Mouse (Mus musculus) cortical plate, adult 2 months (tissue): ENCODE measurements at regions not wholly inside any gene's neighbourhood (a gene's known extent, or its start where the extent isn't known, plus 50 kb on each side); places are given as distances from the start of the nearest gene placed in this dataset.

Experiments
- H3K27ac ChIP-seq: fragments of 200-500 bp; 2 replicates; pipeline ENCODE4 v1.5.1; 2012; ENCODE audit warnings: low read length, control low read depth, inconsistent platforms; ENCODE audit not compliant: insufficient read depth
- H3K4me1 ChIP-seq: fragments of 200-500 bp; 2 replicates; pipeline ENCODE4 v1.6.1; 2011; ENCODE audit warnings: low read length; ENCODE audit not compliant: control insufficient read depth, insufficient read depth
- H3K4me3 ChIP-seq: fragments of 200-500 bp; 2 replicates; pipeline ENCODE4 v1.5.1; 2011; ENCODE audit warnings: mild to moderate bottlenecking, low read length, control low read depth; ENCODE audit not compliant: insufficient read depth
- CTCF ChIP-seq: fragments of 200-500 bp; IDR thresholded peaks from 2 replicates; pipeline ENCODE4 v1.5.1; 2011; ENCODE audit warnings: mild to moderate bottlenecking, control low read depth, low read length; ENCODE audit not compliant: insufficient read depth; ENCODE audit errors: extremely low read depth
- POLR2A ChIP-seq: fragments of 200-500 bp; IDR thresholded peaks from 2 replicates; pipeline ENCODE4 v1.6.1; 2011; ENCODE audit warnings: mild to moderate bottlenecking, low read length, control low read depth; ENCODE audit not compliant: insufficient read depth; ENCODE audit errors: extremely low read depth

DNA sequence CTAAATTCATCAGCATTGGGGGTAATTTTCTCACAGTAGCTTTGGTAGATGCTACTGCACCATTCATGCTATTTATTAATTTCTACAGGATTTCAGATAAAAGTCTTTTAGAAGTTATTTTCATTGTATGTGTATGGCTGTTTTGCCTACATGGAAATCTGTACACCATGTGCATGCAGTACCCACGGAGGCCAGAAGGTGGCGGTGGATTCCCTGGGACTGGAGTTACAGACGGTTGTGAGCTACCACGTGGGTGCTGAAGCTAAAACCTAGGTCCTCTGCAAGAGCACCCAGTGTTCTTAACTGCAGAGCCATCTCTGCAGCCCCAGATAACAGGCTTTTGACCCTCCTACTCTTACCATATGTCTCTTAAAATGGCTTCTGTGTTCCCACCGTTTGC, 176.7 kb upstream of the Fam19a5 start:
- TF ChIP-seq CTCF: 0 out of 2 replicates have a peak, but pooled peaks have one; percentile 3
- TF ChIP-seq POLR2A: no peak
- no peak overlapping the region for H3K4me3 ChIP-seq
- H3K27ac ChIP-seq: no peak overlapping the region
- no peaks in the 10 kb centered on the region for H3K4me1 ChIP-seq

DNA sequence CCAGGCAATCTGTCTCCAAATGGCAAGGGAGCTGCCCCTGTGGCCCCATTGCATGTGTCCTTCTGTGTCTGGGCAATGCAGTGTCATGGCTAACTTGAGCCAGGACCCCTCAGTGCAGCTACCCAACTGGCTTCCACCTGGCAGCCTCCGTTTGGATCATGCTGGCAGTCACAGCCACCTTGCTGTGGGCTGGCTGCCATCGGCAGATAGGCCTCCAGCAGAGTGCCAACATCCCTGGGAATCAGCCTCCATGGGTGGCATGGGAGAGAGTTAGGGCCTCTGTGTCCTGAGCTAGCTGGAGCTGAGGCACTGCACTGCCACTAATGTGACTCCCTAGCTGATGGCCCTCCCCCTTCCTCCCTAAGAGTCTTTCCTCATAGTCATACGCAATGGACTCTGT, 174.7 kb upstream of the Fam19a5 start:
- Histone ChIP-seq H3K4me3 (no peak overlapping the region), H3K4me1 (no peaks in the 10 kb centered on the region), H3K27ac (no peak overlapping the region)
- no peak for TF ChIP-seq CTCF
- TF ChIP-seq POLR2A: no peak

DNA sequence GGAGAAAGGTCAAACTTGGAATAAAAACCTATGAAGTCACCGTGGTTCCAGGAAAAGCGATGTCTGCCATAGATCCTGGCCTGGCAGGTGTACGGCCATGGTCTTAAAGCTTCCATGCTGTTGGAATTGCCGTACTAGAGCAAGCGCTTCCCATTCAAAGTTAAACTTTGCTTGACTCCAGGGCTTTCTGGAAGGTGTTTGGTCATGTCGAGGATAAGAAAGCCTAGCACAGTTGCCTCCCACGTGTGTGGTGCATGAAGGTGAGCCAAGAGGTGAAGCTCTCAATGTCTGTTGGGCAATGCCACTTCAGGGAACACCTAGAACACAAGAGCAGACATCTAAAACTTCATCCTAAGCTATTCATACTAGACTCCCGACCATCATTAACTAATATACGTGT, 174.3 kb upstream of the Fam19a5 start:
- Histone ChIP-seq H3K4me3 (no peak overlapping the region), H3K4me1 (no peaks in the 10 kb centered on the region), H3K27ac (no peak overlapping the region)
- no peak for TF ChIP-seq CTCF
- no peak for TF ChIP-seq POLR2A

DNA sequence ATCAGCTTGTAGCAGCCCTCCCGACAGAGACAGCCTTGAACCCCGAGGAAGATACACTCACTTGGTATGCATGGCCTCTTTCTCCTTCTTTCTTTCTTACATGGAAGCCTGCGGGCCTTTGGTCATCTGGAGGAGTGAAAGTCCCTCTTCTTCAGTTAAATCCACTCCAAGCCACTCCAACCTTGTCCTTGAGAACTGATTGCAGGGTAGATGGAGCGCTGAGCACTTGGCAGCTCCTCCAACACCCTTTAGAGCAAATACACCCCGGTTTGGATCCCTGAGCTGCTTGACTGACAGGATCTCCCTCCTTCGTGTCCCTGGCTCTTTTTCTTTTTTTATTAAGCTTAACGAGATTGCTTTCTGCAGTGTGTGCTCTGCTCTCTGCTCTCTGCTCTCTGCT, 173.3 kb upstream of the Fam19a5 start:
- Histone ChIP-seq H3K27ac (no peak overlapping the region), H3K4me1 (no peaks in the 10 kb centered on the region), H3K4me3 (no peak overlapping the region)
- TF ChIP-seq CTCF: no peak
- TF ChIP-seq POLR2A: no peak

DNA sequence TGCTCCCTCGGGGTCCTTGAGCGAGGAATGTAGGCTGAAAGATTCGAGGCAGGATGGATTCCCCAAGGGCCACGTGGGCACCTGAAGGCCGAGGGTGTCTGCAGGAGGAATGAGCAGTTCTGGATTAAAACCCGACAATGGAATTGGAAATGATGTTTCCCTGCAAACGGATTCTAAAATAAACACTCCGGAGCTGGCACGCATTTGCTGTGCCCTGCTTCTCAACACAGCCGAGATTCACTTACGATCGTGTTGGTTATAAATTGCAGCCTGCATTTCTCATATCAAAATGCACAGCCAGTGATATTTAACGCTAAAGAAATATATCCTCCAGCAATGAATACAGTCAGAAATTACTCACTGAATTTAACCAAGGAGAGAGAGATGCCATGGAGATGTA, 169.4 kb upstream of the Fam19a5 start:
- no peaks in the 10 kb centered on the region for H3K4me1 ChIP-seq
- H3K4me3 ChIP-seq: no peak overlapping the region
- H3K27ac ChIP-seq: no peak overlapping the region
- TF ChIP-seq POLR2A (no peak), CTCF (no peak)

DNA sequence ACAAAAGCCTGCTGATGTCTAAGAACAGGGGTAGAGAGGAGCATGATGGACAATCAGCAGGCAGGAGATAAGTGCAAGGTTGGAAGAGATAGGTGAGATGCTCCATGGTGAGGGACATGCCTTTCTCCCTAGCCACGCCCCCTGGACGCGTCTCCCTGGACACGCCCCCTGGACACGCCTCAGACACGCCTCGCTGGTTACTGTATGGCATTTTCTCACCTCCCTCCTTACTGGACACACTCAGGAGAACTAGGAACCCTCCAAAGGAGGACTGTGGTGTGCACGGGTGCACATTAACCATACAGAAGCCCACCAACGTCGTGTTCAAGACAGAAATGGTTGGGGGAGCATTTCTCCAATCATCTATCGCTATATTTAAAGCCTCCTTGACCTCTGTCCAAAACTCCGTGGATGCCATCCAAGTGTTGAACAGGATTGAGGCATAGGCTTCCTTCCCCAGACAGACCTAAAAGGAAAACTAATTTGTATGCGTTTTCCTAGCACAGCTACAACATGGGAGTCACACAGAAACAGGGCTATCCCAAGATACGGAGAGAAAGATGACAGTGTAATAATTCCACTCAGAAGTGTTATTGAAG, 168.4 kb upstream of the Fam19a5 start:
- no peaks in the 10 kb centered on the region for H3K4me1 ChIP-seq
- no peak overlapping the region for H3K27ac ChIP-seq
- TF ChIP-seq CTCF (no peak), POLR2A (no peak)
- no peak overlapping the region for H3K4me3 ChIP-seq

DNA sequence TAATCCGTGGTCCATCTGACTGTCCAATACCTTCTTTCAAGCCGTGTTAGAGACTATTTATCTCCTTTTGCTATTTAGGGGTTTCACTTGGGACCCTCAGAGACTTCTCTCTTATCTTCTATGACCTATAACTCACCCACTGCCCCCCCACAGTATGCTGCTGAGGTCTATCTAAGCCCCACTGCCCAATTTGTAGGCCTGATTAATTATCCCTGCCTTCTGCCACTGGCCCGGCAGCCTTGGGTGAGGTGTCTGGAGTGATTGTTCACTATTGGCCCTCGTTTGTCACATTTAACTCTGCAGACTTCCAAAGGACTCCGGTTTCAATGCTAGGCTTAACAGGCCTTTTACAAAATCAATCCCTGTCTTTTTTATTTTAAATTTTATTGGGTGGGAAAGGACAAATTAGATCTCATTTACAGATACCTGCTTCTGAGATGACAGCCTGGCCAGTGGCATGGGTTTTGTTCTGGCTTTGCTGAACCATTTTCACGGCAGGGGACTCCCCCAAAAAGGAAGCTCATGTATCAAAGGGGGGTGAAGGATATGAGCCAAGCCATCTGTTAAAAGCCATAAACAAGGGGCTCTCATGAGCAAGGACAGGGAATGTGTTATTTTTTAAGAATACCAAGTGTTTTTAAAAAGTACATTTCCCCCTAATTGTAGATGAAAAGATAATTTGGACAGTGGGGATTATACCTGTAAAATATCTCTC, 160.4 kb upstream of the Fam19a5 start:
- Histone ChIP-seq H3K4me1 (no peaks in the 10 kb centered on the region), H3K4me3 (no peak overlapping the region), H3K27ac (no peak overlapping the region)
- TF ChIP-seq CTCF (no peak), POLR2A (no peak)

DNA sequence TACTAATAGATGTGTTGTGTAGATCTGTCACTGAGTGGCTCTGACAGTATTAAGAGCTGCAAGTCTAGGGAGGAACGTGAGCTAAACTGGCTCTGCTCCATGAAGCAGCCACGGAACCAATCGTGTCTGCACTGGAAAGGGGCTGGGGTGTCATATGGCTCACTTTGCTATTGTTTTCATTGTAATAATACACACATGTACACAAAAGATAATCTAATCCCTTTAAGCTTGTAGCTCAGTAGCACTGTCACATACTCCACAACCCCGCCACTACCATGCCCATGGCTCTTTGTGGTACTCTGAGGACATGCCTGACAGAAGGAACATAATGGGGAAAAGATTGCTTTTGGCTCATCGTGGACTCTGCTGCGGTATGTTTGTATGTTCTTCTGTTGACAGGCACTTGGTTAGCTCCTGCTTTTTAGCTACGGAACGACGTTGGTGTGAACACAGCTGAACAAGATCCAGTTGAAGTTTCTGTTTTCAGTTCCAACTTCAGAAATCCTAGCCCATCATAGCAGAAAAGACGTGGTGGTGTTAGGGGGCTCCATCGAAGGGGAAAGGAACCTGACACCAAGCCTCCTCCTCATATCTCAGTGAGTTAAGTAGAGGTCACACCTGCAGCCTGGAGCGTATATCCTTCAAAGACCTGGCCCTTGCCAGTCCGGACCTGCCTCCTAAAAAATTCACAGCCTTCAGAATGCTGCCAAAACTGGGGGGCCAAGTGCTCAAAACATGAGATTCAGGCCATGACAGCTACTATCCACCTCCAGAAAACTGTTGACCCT, 159.6 kb upstream of the Fam19a5 start:
- Histone ChIP-seq H3K4me3 (no peak overlapping the region), H3K4me1 (no peaks in the 10 kb centered on the region), H3K27ac (no peak overlapping the region)
- no peak for TF ChIP-seq CTCF
- no peak for TF ChIP-seq POLR2A

DNA sequence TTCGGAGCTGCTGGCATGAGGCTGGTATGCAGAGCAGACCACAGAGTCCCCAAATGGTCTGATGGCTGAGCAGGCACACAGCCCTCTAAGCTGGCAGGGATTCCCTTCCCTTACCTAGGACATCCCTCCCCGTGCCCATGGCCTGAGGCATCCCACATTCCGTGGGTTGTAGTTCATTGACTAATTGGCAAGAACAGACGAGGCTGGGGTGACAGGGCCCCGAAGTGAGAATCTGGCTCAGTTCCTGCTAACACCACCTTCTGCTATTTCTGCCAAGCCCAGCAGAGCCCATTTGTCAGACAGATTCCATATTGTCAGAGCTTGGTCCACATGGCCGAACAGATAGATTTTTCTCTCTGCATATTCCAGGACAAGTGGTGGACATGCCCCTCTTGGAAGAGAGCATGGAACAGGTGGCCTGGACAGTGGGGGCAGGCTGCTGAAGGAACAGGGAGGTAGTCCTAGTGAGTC, 157.6 kb upstream of the Fam19a5 start:
- TF ChIP-seq CTCF: no peak
- TF ChIP-seq POLR2A: no peak
- Histone ChIP-seq H3K4me1 (no peaks in the 10 kb centered on the region), H3K4me3 (no peak overlapping the region), H3K27ac (no peak overlapping the region)

DNA sequence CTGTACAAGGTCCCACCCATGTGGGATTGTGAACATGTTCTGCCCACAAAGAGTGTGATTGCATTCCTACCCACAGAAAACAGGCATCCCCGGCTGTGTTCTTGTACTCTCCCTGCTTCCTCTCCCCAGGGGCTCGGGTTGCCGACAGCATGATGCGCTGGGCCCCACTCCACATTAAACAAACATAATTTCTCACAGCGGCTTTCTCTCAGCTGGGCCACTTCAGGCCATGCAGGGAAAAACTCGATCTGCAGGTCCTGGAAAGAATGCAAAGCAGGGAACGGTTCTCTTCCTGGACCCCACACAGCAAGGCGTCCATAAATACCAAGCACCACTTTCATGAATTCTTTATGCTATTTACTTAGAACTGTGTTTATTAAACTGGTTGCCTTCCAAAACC, 152.7 kb upstream of the Fam19a5 start:
- no peaks in the 10 kb centered on the region for H3K4me1 ChIP-seq
- no peak overlapping the region for H3K4me3 ChIP-seq
- TF ChIP-seq CTCF (no peak), POLR2A (no peak)
- no peak overlapping the region for H3K27ac ChIP-seq
